Mouse (Mus musculus) liver, postnatal 0 days (tissue): ENCODE results near the gene Mars.
A peak's percentile ranks its signal among the peaks of the same experiment; 100 is the strongest.

ENCODE experiments used
- CTCF ChIP-seq: sonication (generic); IDR thresholded peaks from 2 replicates; pipeline ENCODE4 v1.5.1; 2016; ENCODE audit warnings: antibody characterized with exemption, low read depth
- EP300 ChIP-seq: IDR thresholded peaks from 2 replicates; pipeline ENCODE4 v1.6.1; 2016; ENCODE audit warnings: antibody characterized with exemption, low read depth, mild to moderate bottlenecking

DNA sequence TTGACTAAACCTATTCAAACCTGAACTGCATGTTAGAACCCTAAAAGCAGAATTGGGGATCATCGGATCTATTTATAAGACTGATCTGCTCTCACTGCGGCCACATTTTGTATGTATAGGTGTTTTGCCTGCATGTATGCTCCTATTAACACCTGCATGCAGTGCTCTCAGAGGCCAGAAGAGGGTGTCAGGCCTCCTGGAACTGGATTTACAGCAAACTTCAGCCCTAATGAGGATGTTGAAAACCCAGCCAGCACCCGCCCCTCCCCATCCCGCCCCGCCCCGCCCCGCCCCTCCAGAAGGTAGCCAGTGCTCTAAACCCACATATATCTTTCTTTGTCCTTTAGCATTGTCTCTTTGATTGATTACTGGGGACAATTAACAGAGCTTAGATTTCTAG, 12.9 kb upstream of the Mars start:
- TF ChIP-seq CTCF: peak; percentile 71
- no peak for TF ChIP-seq EP300
